Mouse (Mus musculus): Measurements from ENCODE around the gene Gm20388.

Gm20388 gene

DNA sequence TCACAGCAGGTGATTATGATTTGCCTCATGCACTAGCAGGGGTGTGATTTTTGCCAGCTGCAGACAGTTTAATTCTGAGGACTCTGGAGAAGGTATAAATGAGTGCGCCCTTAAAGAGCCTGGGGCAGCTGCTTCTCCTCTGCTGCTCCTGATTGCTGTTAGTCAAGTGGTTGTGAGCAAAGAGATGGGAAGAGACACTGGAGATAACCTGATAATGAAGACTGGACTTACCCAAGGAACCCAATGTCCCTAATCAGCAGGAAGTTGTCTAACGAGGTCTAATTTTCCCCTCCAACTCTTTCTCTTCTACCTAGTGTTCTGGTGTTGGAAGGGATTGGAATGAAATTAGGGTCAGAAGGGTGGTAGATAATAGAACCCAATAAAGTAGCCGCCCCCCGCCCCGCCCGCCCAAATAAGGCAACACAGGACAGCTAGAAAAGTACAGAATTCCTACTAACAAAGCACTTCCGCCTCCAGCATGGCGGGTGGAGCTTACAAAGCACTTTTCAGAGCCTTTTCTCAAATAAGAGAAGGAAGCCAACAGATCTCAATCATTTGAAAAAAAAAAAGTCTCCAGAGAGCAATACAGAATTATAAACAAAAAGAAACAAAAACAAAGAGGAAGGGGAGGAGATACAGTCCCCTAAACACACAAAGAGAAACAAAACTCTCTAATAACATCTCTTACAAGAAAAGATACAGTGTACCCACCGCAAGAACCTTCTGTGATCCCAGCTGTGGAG lies 3944.3 kb downstream of the Gm20388 start:
- DNase-seq, result no peak

- DNase-seq, result no peak
Measured at GRCm38 (mm10) chr8:123857361-123857760, 3946.7 kb downstream of the Gm20388 start.

DNA sequence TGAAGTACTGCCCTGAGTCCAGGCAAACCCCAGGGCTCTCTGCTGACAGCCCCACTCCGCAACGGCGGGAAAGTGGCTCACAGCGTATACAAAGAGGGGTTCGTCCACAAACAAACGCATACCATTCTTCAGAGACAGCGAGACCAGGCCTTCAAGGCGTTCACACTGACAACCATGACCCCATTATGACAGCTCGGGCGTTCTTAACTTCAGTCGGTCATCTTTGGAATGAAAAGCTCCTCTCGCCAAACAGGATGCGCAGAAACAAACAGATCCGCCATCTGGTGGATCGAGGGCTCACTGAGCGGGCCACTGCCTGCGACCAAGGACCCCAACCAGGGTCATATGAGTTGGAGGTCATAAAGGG lies 3947.9 kb downstream of the Gm20388 start:
- DNase-seq, result peak; percentile 22

GRCm38 (mm10) chr8:123858941-123859647 lies 3948.5 kb downstream of the Gm20388 start:
- peak; percentile 95 for DNase-seq

- peak; percentile 62 for DNase-seq
Measured at GRCm38 (mm10) chr8:123859648-123860259, 3949.1 kb downstream of the Gm20388 start, which contains the start of gene Ccsap. Gene Ccsap, minus strand, starts transcription at chr8:123860209.

- DNase-seq, result no peak
Measured at GRCm38 (mm10) chr8:123860386-123860785, 3949.7 kb downstream of the Gm20388 start.

DNA sequence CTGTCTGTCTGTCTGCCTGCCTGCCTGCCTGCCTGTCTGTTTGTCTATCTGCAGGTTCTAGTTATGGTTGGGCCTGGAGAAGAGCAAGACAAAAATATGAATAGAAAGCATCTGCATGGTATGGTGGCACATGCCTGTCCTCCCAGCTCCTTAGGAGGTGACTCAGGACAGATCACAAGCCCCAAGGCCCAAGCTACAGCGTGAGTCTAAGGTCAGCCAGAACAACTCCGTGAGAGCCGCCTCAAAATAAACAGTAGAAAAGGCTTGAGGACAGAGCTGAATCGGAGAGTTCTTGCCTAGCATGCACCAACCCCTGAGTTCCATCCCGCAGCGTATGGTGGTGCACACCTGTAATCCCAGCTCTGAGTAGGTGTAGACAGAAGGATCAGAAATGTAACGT lies 3955.1 kb downstream of the Gm20388 start:
- no peak for DNase-seq

- DNase-seq, result no peak
Measured at GRCm38 (mm10) chr8:123866971-123867370, 3956.3 kb downstream of the Gm20388 start.

DNA sequence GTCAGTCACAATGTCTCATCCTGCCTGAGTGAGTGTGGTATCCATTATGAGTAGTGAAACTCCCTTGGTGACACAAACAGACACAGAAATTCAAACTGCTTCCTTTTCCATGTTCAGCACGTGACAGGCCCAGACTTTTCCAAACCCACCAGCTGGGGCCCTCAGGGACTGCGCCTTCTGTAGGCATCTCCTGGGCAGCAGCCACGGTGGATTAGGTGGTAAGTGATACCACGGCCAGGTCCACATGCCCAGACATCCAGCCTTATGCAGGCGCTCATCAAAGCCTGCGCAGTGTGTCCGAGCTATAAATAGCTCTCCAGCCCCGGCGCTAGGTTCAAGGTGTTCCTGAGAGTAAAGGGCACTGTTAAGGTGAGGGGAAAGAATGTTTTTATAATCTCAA lies 3961.4 kb downstream of the Gm20388 start:
- no peak for DNase-seq

DNA sequence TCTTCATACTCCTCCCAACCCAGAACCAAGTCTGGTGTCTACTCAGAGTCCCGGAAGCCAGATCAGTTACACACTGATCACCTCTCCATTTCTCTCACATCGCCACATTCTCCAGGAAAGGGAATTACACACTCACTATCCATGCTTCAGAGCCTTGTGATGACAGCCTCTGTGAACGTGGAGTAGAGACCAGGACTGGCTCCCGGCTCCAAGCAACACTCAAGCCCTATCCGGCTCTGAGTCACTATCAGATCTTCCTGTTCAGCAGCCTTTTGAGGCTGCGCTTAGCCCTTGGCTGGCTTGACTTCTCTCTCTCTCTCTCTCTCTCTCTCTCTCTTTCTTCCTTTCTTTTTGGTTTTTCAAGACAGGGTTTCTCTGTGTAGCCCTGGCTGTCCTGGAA lies 3962.7 kb downstream of the Gm20388 start:
- no peak for DNase-seq

GRCm38 (mm10) chr8:123874324-123874723 lies 3963.7 kb downstream of the Gm20388 start:
- no peak for DNase-seq

DNA sequence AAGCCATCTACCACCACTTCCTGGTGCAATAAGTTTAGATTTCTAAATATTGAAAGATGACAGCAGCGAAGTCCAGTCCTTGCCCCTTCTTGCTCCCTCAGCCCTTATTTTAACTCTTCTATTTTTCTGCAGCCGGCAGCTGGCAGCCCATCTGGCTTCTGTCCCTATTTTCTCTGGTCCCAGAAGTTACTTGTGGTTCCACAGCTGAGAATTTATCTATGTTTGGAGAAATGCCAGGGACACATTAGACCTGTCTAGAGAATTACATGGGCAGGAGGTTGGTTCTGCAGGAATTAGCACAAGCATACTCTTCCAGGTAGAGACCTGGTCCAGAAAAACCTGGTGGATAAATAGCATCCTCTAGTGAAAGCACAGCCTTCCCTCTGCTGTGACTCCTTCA lies 3967.2 kb downstream of the Gm20388 start:
- DNase-seq, result no peak

DNA sequence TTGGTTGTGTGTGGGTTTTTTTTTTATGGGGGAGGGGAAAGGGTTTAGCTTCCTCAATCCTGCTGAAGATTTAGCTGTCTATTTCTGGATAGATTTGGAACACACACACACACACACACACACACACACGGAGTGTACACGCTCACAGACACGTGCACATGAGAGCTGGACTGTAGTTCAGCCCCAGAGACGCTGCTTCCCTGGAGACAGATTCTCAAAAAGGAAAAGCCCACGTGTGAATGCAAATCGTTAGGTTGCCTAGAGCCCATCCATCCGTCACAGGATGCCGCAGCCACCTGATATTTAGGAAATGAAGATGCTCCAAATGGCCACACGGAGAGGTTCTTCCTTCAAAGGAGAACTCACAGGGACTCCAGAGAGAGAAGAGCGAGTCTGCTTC lies 3969.6 kb downstream of the Gm20388 start:
- no peak for DNase-seq

DNA sequence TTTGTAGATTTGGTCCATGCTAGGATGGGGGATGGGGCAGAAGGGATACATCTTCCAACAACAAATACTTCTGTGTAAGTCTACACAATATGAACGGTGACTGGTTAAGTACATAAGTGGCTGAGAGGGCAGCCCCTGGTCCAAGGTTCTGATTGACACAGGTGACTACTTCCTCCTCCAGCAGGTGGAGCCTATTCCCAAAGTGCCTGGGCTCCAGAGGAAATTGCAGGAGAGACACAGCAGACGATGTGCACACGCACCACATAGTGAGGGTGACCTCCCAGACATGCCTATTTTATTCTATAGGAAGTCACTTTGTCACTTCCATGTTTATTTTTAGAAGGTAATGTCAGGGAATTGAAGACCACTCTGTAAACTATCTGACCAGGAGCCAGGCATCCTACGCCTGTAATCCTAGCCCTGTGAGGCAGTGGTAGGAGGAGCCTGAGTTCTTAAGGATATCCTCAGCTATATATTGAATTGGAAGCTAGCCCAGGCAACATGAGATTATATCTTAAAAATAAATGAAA lies 3970.2 kb downstream of the Gm20388 start:
- DNase-seq, result no peak

- DNase-seq, result no peak
Measured at GRCm38 (mm10) chr8:123882412-123882811, 3971.8 kb downstream of the Gm20388 start.

DNA sequence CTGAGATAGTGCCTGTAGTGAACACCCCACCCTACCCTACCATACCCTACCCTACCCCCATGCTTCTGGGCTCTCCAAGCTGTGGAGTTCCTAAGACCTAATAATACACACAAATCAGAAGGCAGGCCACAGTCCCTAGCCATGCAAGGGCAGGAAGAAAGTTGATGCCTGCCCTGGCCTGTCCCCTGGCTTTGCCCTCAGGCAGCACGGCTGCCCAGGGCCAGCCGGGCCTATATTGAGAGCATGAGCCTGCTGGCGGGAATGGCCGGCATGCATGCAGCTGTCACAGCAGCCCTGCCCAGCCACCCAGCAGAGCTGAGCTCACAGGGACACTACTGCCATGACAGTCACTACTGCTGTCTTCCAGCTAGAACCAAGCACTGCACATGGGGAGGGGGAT lies 3972.5 kb downstream of the Gm20388 start:
- no peak for DNase-seq

DNA sequence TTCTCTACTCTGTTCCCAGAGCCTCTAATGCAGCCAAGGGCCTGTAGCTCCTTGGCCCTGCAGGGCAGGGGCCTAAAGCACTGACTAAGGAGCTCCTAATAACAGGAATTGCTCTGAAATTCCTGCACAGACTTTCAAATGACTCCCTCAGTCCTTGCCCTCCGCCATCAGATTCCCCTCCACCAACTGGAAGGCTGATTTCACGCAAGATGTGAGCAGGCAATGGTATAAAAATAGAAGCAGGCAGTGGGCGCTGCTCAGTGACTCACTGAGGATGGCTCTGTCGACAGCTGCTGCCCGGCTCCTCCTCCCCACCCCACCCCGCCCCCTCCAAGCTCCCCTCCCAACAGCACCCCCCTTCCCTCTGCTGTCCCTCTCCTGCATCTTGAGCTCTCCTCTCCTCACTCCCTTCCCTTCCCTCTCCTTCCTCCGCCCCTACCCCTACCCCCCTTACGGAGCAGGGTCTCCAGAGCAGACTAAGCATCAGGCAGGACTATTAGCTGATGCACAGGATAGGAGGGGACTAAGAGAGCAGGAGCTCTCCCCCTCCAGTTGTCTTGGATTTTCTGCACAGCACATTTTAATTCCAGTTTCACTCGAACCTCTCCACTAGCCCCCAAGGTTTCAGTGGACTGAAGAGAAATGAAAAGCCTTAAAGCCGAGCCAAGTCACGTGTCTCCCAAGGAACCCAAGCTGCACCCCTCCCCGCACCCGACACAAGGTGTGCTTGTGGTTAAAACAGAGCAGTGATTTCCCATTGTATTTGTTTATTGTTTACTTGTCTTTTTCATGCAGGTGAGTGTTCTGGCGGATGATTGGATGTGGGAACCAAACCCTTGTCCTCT lies 3974.3 kb downstream of the Gm20388 start:
- DNase-seq, result no peak

DNA sequence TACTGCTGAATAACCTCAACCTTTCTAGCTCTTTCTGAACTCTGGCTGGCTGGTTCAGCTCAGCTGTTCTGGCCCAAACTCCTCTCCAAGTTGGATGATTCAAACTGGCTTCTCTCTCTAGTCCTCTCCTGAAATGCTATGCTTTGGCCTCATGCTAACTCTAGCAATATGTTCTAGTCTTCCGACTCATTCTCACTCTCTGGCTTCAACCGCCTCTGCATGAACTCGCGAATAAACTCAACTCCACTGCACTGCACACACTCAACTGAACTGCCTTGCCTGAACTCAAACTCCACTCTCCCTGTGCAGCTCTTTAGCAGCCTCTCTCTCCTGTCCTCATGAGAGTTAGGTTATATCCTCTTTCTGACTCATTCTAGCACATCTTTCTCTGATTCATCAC lies 3976.5 kb downstream of the Gm20388 start:
- no peak for DNase-seq

DNA sequence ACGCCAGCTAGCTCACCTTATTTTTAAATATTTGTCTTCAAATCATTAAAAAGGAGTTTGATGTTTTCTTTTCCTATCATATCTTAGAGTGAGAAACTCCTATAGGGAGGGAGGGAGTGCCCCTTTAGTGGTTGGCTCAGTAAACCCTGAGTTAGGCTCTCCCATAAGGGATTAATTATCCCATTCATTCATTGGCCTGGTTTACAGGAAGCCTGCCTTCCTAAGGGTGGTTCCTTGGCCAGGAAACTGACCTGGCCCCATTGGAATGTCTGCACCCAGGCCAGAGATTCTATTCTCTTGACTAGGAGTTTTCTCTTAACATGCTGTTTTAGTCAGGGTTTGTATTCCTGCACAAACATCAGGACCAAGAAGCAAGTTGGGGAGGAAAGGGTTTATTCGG lies 3977.3 kb downstream of the Gm20388 start:
- no peak for DNase-seq

GRCm38 (mm10) chr8:123889797-123890196 lies 3979.2 kb downstream of the Gm20388 start:
- no peak for DNase-seq

DNA sequence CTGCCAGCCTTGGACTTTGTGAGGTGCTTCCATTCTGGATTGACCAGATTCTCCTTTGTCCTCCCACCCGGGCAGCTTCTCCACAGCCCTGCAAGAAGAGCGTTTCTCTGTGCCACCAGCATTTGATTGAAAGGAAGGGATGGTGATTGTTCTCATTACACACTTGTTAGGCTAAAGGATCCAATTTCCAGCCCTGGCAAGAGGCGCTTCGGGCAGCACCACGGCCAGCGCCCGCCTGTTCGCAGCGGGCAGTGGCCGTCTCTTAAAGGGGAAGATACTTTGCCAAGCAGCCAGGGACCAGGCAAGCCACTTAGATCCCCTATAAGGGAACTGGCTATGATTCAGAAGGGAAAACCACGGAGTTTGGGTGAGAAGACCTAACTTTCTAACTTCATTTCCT lies 3980.6 kb downstream of the Gm20388 start:
- DNase-seq, result peak; percentile 76

GRCm38 (mm10) chr8:123891883-123892585 lies 3981.4 kb downstream of the Gm20388 start:
- no peak for DNase-seq
